Mouse (Mus musculus): ENCODE measurements around the gene Fzd4.

Fzd4 gene

DNA sequence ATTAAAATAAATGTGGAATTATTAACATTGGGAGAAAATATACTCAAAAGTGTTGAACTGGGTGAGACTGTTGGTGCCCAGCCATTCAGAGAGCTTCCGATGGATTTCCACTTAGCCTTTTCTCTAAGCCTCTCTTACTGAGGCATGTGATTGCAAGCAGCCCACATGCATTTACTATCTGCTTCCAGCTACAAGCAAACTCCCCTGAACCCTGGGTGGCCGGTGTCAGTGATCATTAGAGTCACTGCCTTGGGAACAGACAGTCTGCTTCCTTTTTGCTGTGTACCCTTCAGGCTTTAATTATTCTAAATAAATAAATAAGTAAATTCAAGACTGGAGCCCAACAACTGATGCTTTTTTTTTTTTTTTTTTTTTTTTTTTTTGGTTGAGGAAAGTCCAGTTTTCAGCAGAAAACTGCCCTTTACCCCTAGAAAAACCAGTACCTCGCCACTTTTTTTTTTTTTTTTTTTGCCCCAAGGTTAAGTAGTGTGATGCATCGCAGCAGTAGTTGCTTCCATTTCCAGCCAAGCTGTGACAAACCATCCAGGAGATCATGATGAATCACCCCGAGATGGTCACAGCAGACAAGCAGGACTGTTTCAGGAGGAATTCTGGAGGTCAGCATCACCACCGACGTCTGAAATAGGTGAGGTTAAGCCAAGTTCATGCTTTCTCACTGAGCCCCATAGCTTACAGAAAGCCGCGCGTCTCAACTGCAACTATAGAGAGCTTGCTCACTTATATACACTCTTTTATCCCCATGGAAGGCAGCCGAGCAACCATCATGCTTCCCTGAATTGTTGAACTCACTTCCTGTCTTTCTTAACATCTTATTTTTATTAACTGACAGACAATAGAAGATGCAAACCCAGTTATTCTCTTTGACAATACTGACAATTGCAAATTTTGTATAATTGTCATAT, 21.9 kb downstream of the Fzd4 start:
- no peak for DNase-seq (ENCODE audit: low read depth, low spot score)

DNA sequence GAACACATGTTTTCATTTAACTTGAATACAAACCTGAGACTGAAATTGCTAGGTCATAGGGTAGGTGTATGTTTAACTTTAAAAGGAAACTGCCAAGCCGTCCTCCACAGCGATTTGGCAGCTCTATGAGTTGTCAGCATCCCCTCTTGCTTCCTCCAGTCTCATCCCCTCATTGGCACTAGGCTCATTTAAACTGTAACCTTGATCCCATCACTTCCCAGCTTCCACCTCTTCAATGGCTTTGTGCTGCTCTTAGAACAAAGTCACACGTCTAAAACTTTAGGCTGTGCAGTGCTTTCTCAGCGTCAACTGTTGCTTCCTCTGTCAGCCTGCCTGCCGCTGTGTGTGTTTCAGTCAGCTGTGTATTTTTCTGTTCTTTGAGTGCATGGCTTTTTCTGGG, 22.9 kb downstream of the Fzd4 start:
- no peak for DNase-seq (ENCODE audit: low read depth, low spot score)

DNA sequence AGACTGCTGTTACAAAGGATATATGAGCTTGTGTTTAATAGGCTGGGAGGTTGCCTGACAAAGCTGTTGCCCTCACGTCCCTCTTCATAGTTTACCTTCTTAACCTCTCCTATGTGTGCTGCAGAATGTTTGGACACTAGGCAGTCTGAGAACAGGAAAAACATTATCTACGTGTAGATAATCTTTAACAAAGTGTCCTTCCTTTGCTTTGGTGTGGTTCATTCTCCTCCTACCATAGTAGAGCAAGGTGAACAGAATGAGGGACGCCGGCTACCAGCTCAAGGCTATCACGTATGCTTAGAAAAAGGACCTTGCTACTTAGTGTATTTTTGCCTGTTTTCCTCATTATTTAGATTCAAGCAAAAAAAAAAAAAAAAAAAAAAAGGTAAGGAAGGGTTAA, 24.6 kb downstream of the Fzd4 start:
- DNase-seq (ENCODE audit: low read depth, low spot score), result no peak

DNA sequence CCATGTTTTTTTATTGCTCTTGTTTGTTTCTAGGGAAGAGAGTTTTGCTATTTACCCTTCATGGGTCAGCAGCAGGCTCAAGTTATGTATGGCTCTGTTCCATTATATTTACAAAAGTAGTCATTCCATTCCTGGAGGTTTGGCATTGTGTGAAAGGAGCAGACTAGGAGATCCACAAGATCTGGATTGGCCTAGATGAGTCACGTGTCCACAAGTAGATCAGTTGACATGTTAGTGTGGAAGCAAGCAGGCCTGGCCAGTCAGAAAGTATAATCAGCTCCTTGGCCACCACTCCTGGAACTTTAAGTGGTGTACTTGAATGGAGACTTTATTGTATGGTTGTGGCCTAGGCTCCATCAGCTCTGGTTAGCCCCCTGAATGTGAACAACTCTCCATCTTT, 25.2 kb downstream of the Fzd4 start:
- no peak for DNase-seq (ENCODE audit: low read depth, low spot score)

DNA sequence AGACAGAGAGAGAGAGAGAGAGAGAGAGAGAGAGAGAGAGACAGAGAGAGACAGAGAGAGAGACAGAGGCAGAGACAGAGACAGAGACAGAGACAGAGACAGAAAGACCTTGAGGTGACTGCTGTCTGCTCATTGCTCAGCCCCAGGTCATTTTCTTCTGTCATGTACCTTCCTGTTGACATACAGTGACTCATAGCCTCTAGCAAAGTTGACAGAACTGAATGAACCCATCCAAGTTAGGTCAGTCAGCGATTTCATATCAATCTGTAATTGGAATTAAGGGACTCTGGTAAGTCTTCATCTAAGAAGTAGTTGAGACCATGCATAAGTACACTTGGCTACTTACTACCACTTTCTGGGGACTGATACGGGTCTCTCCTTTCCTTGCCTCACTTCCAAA, 27.0 kb downstream of the Fzd4 start:
- DNase-seq (ENCODE audit: low read depth, low spot score), result no peak

DNA sequence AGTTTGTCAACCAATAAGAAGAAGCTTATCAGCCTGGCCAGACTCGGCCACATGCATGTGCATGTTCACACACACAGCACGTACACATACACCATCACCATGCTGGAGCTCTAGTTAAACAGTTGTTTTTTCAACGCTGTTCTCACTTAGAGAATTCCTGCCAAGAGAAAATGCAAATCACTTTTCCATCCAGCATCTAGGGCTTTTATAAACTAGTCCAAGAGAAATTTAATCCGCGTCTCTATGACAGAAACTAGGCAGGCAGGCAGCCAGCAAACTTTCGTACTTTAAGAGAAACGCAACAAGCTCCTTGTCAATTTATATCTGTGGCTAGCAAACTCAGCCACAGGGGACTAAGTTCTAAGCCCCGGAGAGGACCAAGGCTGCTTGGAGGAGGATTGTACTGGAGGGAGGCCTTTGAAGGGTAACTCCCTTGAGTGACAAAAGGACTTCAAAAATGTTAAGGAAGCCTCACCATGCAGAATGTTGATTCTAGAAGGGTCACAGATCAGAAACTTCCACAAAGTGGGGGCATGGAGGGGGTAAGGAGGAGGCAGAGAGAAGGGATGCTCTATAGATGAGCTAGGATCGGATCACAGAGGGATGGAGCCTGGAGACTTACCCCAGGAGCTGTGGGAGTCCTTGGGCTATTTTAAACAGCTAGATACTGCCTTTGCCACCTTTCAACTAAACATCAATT, 29.2 kb downstream of the Fzd4 start:
- DNase-seq (ENCODE audit: low read depth, low spot score), result no peak

DNA sequence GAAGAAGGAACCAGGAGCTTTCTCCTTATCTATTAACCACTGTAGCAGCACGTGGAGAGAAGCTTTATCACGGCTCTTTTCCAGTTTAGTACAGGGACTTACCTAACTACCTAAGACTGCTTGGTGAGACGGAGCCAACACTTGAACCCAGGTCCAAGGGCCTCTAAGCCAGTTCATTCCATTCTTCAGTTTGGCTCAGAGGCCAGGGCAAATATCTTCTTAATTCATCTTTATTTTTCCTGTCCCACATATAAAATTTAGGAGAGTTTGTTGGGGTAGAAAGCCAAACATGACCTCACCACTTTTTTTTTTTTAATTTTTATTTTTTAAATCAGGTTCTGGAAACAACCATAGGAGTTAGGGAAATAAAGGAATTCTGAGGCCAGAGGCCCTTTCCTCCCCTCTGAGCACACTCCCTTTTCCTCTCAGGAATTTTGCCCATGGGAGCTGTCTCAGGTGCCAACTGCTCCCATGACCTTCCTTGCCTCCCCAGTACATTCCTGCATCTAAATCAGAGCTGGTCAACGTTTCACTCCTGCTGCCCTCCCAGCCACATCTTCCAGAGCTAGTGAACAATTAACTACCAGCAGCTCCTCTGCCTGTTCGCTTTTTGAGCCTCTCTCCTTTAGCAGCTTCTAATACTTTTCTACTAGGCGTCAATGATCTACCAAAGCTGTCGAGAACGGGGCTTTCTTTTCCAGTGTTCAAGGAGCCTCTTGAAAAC, 29.9 kb downstream of the Fzd4 start:
- no peak for DNase-seq (ENCODE audit: low read depth, low spot score)

DNA sequence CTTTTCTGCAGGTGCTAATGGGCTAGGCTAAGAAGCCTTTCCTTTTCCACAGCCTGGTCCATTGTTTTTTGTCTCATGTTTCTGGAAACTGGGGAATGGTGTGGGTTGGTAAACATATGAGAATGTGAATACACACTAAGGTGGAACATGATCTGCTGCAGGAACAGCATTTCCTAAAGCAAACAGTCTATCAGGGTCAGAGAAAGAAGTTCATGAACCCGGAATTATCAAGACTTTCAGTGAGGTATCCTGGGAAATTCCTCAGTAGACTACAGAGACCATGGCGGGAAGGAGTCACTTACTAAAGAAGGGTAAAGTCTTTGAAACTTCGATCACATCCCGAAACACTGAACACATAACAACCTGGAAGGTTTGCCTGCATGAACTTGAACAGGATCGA, 32.2 kb downstream of the Fzd4 start:
- no peak for DNase-seq (ENCODE audit: low read depth, low spot score)

DNA sequence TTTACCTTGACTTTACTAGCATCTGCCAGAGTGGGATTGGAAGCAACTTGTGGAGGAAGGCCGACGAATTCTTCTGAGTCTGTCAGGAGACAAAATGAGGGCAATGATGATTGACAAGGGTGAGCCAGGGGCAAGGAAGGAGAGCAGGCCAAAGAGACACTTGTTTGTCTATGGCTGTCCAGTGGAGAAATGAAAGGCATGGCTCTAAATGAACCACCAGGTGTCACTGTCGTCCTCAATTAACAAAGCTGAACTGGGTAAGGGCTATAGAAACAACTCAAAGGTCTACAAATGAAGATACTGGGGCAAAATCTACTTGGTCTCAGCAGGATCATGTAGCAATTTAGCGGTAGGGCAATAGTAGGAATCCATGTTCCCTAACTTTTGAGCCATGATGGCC, 33.4 kb downstream of the Fzd4 start:
- peak; percentile 36 for DNase-seq (ENCODE audit: low read depth, low spot score)

DNA sequence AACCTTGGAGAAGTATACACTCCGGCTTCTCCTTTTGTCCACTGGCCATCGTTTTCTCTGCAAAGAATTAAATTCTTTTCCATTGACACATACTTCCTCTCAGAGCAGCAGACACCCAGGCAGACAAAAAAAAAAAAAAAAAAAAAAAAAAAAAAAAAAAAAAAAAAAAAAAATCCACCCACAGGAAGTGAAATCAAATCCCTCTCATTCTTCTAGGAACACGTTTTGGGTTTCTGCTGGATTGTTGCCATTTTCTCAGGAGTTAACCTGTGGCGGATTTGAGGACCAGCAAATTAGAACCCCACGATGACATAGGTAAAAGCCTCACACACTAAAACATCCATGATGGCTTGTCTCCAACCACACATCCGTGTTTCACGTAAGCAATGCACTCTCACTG, 37.1 kb downstream of the Fzd4 start:
- no peak for DNase-seq (ENCODE audit: low read depth, low spot score)

DNA sequence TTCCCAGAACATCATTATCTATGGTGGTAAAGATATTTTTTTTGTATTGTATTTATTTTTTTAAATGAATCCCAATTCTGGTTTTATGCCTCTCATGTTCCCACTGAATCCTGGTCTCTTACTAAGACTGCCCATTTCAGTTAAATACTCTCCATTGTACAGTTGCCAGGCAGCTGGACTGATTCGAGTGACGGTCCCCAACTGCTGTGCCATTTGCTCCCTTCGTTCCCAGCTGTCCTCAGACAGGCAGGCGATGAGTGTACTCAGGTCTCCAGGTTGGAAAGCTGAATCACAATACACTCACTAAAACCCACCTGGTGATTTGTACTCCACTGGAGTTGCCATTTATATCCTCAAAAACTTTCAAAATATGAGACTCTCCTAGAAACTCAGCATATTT, 38.1 kb downstream of the Fzd4 start:
- DNase-seq (ENCODE audit: low read depth, low spot score), result no peak

DNA sequence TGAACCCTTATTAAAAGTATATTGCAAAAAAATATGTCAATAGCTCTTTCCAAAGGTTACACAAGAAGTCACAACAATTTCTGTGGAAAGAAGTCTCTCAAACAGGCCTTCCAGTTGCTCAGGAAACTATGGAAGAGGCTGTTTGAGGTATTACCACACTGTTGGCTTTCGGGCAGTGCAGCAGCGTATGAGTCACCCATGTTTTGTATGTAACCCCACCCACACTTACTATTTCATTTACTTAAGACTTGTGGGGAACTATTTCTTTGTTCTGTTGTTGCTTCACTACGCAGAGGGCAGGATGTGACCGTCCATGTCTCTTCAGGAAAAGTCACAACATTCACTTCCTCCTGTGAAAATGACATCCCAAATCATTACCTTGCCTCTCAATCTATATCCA, 41.0 kb downstream of the Fzd4 start:
- no peak for DNase-seq (ENCODE audit: low read depth, low spot score)

DNA sequence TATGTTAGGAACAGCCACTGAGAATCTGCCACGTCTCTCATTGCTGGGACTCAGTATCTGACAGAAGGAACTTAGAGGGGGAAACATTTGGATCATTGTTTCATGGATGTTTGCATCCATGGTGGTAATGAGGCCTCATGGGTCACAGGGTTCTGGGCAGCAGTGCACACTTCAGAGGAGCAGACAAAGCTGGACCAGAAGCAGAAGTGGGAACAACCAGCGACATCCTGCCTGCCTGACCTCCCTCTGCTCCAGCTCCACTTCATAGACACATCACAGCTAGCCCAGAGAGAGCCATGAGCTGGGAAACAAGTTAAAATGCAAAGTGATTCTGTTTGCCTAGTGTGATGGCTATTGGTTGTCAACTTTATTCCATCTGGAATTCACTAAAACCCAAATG, 46.2 kb downstream of the Fzd4 start:
- no peak for DNase-seq (ENCODE audit: low read depth, low spot score)

DNA sequence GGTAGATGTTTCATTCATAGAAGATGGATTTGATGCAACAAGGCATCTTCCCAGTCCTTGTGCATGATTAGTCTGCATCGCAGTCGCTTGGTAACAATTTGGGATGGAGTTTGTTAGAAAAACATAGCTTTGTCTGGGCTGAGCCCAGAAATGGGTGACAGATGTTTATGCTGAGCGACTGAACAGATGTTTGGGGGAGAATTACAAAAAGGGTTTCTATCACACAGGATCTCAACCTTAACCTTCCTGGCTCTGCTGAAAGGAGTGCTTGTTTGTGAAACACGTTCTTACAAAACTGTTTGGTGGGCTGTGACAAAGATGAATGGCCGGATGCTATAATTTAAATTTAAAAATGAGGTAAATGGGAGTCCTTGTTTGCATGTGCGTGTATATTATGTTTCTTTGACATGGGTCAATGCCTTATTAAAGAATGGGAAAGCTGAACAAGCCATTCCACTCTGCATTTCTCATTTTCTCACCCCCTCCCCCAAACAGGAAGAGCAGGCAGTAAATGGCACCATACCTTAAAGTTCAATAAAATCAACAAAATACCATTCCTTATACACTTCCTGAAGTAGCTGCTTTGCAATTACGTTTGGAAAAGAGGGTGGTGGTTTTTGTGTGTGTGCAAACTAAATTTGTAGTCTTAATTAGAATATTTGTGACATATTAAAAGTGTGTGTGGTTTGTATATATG, 52.4 kb downstream of the Fzd4 start:
- DNase-seq (ENCODE audit: low read depth, low spot score), result no peak

DNA sequence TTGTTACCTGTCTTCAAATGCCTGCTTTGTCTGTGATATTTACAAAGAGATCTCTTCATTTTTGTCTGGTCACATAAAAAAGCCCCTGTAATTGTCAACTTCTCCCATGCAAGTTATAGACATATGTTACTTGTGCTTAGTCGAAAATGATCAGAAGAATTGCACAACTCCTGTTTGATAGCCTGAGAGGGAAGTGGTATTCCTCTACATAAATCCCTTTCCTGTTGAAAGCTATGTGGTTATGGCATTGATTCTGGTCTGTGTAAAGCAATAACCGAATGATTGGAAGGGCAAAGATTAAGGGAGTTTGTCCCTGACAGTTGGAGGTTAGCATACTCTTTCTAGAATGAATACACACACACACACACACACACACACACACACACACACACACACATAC, 55.5 kb downstream of the Fzd4 start:
- DNase-seq (ENCODE audit: low read depth, low spot score), result no peak

DNA sequence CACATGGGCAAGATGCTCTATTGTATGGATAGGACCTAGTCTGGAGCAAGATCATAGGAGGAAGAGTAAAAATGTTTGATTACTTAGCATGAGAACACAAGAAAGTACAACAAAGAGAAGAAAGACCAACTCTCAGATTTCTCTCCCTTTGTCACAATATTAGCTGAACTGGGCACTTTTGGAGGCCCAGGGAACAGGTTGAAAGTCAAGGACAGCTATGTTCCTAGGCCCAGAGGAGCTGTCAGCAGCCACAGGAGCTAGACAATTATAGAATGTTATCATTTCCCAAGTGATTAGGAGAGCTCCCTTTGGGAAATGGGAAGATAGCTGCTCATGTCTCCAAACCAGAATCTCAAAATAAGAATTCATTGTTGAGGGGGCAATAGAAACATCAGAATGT, 56.8 kb downstream of the Fzd4 start:
- no peak for DNase-seq (ENCODE audit: low read depth, low spot score)

DNA sequence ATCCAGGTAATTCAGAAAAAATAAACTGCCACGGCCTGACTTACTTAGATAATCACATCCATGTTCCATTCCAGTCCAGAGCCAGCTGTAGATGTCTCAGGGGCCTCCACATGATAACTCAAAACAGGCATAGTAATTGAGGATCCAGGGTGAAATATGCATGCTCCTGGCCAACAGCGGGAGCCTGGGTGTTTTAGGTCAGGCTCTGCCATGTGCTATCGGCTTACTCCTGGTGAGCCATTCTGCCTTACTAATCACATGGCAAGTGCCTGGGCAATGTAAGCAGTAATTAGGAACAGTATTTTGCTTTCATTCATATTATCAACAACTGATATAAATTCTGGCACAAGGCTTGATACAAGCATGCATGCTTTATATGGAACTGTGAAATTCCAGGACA, 57.2 kb downstream of the Fzd4 start:
- DNase-seq (ENCODE audit: low read depth, low spot score), result no peak

Data from CD4-positive, CD25-positive, alpha-beta regulatory T cell, adult 2 months (primary cell).